Mouse (Mus musculus) yolk sac, embryonic 10.5 days (tissue): Measurements from ENCODE around the gene Defb7.

Experiments
- DNase-seq: peaks from one replicate; pipeline ENCODE4 v3.0.0-alpha.2; 2017; ENCODE audit warnings: low spot score

The Defb7 gene

GRCm38 (mm10) chr8:19494797-19495196, at the start of gene Defb7:
Gene Defb7, plus strand, starts transcription at chr8:19495097.
- DNase-seq: no peak

- DNase-seq: no peak
Measured at GRCm38 (mm10) chr8:19446378-19446777, 48.5 kb upstream of the Defb7 start.

- DNase-seq: no peak
Measured at GRCm38 (mm10) chr8:19461355-19461754, 33.5 kb upstream of the Defb7 start.

- DNase-seq: no peak
Measured at GRCm38 (mm10) chr8:19469026-19469425, 25.9 kb upstream of the Defb7 start.

GRCm38 (mm10) chr8:19500524-19500923, 5.6 kb downstream of the Defb7 start:
- DNase-seq: no peak

- DNase-seq: no peak
Measured at GRCm38 (mm10) chr8:19535195-19535829, 40.4 kb downstream of the Defb7 start.

- DNase-seq: no peak
Measured at GRCm38 (mm10) chr8:19540376-19540775, 45.5 kb downstream of the Defb7 start.
